Mouse (Mus musculus): Measurements from ENCODE around the gene Tmem79. TPM values are rescaled to one million over a fixed set of nuclear protein-coding genes. Genes with fewer than 3 reads are reported as not detected.

Tmem79 gene
- polyA plus RNA-seq (2012; rRNA removed), result 11.4 and 14.7 TPM in 2 replicates

DNA sequence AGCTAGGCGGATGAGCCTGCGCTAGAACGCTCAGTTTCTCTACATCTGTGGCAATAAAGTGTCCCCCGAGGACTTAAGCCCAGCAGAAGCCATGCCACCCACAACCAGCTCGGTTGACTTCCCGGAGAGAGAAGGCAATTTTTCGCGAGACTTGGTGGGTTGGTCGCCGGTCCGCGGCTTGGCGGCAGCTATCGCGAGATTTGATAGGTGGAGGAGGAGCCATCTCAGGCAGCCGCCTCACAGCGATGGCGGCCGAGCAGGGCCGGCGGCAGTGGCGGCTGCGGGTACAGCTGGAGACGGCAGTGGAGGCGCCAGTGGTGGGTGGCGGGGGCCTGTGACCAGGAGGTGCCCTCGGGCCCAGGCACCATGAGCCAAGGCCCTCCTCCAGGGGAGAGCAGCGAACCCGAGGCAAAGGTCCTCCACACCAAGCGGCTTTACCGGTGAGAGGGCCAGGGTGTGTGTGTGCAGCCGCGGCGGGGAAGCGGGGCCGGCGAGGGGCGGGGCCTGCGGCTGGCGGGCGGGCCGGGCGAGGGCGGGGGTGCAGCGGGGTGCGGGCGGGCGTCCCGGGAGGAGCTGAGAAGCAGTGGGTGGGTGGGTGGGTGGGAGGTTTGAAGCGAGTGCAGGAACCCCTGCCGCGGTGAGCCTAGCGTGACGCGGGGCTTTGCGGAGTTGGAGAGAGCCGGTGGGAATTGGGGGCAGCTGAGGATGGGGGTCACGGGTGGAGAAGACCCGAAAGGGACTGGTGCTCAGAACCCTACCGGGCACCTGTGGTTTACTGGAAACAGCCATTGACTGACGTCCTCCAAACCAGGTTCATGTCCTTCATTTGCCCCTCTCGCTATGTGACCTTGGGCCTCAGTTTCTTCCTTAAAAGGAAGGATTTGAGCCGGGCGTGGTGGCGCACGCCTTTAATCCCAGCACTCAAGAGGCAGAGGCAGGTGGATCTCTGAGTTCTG, at the start of gene Tmem79, which contains the start of gene Smg5:
Tmem79 (minus strand) TSS at position 91 of the 956 bp plus-strand sequence.
Smg5 (plus strand) TSS at position 203 of the 956 bp plus-strand sequence.

DNA sequence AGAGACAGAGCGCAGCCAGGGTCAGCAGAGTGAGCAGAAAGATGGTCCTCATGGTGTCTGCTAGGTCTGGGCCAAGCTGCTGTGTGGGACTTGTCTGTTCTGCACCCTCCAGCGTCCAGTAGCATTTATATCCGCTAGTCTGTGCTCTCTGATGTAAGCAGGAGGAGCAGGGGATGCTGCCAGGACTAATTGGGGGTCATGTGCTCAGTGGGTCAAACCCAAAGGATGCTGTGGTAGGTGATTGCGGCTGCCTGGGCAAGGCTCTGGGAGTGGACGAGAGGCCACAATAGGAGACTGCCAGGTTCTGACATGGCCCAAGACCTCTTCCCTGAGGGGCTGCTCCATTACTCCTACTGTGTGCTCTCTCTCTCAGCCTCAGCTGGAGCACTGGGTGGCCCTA, 48.4 kb upstream of the Tmem79 start, which contains the start of gene Bglap:
Bglap (minus strand) TSS at position 101 of the 400 bp plus-strand sequence.

DNA sequence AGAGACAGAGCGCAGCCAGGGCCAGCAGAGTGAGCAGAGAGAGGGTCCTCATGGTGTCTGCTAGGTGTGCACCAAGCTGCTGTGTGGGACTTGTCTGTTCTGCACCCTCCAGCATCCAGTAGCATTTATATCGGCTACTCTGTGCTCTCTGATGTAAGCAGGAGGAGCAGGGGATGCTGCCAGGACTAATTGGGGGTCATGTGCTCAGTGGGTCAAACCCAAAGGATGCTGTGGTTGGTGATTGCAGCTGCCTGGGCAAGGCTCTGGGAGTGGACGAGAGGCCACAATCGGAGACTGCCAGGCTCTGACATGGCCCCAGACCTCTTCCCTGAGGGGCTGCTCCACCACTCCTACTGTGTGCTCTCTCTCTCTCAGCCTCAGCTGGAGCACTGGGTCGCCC, 42.7 kb upstream of the Tmem79 start, which contains the start of gene Bglap2:
Bglap2 (minus strand) TSS at position 101 of the 400 bp plus-strand sequence.

DNA sequence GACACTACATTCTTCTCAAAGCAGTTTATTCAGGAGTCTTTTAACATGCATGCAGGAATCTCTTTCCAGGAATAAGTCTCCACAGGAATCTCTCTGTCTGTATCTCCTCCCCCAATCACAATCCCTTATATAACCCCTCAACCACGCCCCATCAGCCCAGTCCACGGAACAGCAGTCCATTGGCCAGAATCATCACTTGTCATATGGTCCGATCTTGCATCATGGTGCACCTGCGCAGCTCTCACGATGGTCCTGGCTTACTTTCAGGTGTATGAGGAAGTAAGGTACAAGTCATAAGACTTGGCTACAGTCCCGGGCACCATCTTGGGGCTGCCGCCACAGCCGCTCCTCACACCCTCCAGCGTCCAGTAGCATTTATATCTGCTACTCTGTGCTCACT, 36.7 kb upstream of the Tmem79 start, which contains the start of gene Bglap3:
Bglap3 (minus strand) TSS at position 101 of the 400 bp plus-strand sequence.

DNA sequence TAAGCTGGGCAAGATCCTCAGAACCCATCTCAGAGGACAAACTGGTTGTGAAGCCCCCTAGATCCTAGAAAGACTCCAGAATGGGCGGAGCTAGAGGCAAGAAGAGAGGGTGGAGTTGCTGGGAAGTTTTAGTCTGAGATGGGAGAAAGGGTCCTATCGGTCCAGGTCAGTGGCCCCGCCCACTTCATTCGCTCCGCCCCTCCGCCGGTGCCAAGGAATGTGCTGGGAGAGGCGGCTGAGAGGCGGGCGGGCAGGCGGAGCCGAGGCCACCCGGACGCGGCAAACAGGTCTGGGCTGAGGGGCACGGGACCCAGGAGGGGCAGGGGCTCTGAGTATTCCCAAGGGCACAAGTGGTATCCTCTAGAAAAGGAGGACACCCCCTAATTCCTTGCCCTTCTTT, 28.4 kb upstream of the Tmem79 start, which contains the start of gene Paqr6:
Paqr6 (plus strand) TSS at position 248 of the 400 bp plus-strand sequence.

DNA sequence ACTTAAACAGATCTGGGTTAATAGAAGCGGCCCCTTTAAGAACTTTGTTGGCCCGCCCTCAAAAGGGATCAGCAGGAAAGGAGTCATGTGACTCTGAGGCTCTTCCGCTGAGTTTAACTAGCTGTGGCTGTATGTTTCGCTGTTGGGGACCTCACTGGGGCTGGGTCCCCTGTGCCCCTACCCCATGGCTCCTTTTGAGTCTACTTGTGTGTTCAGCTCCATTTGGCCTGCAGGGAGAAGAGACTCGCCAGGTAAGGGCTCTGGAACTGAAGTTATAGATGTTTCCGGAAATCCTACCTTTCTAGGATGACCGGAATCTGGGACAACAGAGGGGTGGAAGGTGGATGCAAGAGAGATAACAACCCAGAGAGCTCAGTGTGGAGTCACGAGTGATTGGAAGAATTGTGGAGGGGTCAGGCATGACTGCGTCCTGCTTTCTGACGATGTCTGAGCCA, 11.0 kb downstream of the Tmem79 start, which contains the start of gene Glmp:
Glmp (plus strand) TSS at position 73 of the 455 bp plus-strand sequence.

DNA sequence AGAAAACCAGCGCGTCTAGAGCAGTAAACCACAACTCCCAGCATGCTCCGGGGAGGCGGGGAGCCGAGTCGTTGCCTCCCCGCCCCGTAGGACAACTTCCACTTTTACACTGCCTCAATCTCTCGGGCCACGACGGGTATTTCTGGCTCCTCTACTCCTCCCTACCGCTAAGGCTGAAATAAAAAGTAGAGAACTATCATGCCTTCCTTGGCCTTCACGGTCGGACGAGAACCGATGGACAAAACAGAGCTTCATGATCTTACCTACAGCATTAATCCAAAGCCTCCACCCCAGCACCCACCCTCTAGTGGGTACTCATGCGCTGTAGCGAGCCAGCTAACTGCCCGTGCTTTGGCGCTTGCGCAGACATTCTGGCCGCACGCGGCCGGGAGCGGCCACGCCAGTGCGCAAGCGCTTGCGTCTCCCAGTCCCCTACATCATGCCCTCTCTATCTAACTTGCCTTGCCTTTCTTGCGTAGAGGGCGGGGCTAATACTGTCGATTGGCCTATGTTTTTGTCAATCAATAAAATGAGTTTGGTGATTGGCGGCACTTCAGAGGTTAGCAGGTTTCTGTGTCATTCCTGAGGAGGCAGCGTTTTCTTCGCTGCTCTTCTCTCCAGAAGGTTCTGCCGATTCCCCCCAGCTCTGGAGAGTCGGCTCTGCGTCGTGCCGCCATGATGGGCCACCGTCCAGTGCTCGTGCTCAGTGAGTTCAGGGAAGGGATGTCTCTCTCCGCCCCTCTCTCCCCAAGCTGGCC, 39.2 kb downstream of the Tmem79 start, which contains the start of the genes Tsacc and Cct3:
Tsacc (minus strand) TSS at position 439 of the 758 bp plus-strand sequence.
Cct3 (plus strand) TSS at position 556 of the 758 bp plus-strand sequence.

DNA sequence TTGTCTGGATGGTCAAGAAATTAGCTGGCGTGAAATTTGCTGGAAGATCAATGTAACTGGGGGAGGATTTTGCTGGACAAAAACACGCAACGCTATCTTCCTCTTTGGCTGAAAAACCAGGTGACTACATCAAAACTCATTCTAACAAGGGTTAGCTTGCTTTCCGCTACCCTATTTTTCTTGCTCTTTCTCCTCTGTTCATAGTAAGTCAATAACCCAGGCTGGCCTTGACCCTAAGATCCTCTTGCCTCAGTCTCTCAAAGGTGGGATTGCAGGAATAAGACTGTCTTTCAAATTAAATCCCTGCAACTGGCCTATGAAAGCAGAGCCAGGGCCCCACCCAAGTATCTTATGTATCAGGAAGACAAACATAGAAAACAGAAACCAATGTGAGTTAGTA, 48.8 kb downstream of the Tmem79 start, which contains the start of gene Gm38392:
Gm38392 (minus strand) TSS at position 101 of the 400 bp plus-strand sequence.

Other genes with a start within 250 kb of the Tmem79 start
- gene Mef2d, start 193.8 kb downstream of the Tmem79 start, polyA plus RNA-seq (2012; rRNA removed), result 96.5 and 141 TPM in 2 replicates
- 2.0 TPM in 2 replicates for gene Rhbg, start 81.4 kb downstream of the Tmem79 start, polyA plus RNA-seq (2012; rRNA removed)
- 0.13 and 0.24 TPM in 2 replicates for gene Gm38392, start 48.9 kb downstream of the Tmem79 start, polyA plus RNA-seq (2012; rRNA removed)
- gene Tsacc, start 39.1 kb downstream of the Tmem79 start, polyA plus RNA-seq (2012; rRNA removed), result 3.0 and 4.3 TPM in 2 replicates
- gene Cct3, start 39.0 kb downstream of the Tmem79 start, polyA plus RNA-seq (2012; rRNA removed), result 186 and 218 TPM in 2 replicates
- gene Glmp, start 11.1 kb downstream of the Tmem79 start, polyA plus RNA-seq (2012; rRNA removed), result 167 and 226 TPM in 2 replicates
- gene Smg5, start 112 bp upstream of the Tmem79 start, polyA plus RNA-seq (2012; rRNA removed), result 91.2 and 94.9 TPM in 2 replicates
- 35.6 and 45.5 TPM in 2 replicates for gene Paqr6, start 28.4 kb upstream of the Tmem79 start, polyA plus RNA-seq (2012; rRNA removed)
- gene Bglap3, start 36.6 kb upstream of the Tmem79 start, polyA plus RNA-seq (2012; rRNA removed), result 0.33 and 0.38 TPM in 2 replicates
- not detected in 2 replicates for gene Bglap2, start 42.6 kb upstream of the Tmem79 start, polyA plus RNA-seq (2012; rRNA removed)
- not detected in 2 replicates for gene Bglap, start 48.3 kb upstream of the Tmem79 start, polyA plus RNA-seq (2012; rRNA removed)
- 107 and 123 TPM in 2 replicates for gene Pmf1, start 74.2 kb upstream of the Tmem79 start, polyA plus RNA-seq (2012; rRNA removed)
- gene Slc25a44, start 89.0 kb upstream of the Tmem79 start, polyA plus RNA-seq (2012; rRNA removed), result 31.8 and 37.9 TPM in 2 replicates
- gene Sema4a, start 125.0 kb upstream of the Tmem79 start, polyA plus RNA-seq (2012; rRNA removed), result 40.9 and 48.8 TPM in 2 replicates
- 370 and 373 TPM in 2 replicates for gene Lmna, start 173.8 kb upstream of the Tmem79 start, polyA plus RNA-seq (2012; rRNA removed)
- 17.5 and 19.7 TPM in 2 replicates for gene Mex3a, start 196.2 kb upstream of the Tmem79 start, polyA plus RNA-seq (2012; rRNA removed)
- 41.8 and 42.1 TPM in 2 replicates for gene Rab25, start 212.2 kb upstream of the Tmem79 start, polyA plus RNA-seq (2012; rRNA removed)
- gene Lamtor2, start 216.9 kb upstream of the Tmem79 start, polyA plus RNA-seq (2012; rRNA removed), result 134 and 152 TPM in 2 replicates
- 89.1 and 108 TPM in 2 replicates for gene Ubqln4, start 217.6 kb upstream of the Tmem79 start, polyA plus RNA-seq (2012; rRNA removed)
- 219 and 314 TPM in 2 replicates for gene Ssr2, start 239.7 kb upstream of the Tmem79 start, polyA plus RNA-seq (2012; rRNA removed)

Measured in ovary, adult 2 months (tissue).